Mouse (Mus musculus): ENCODE data around the gene Mapk12. TPM values are rescaled to one million over a fixed set of nuclear protein-coding genes. Genes with fewer than 3 reads are reported as not detected.

Gene Mapk12
- polyA plus RNA-seq, 1 experiment: 3.7 TPM

- 55% methylated on average over 17 of the region's 17 CpGs for WGBS
- DNase-seq (ENCODE audit: low read depth, low spot score): no peak
These were observed 31.9 kb upstream of the Mapk12 start for GRCm38 (mm10) chr15:89172276-89172935.

GRCm38 (mm10) chr15:89171526-89172051 lies 31.1 kb upstream of the Mapk12 start:
- no peak for DNase-seq (ENCODE audit: low read depth, low spot score)
- 89% methylated on average over 5 of the region's 5 CpGs for WGBS

- 18% methylated on average over 3 of the region's 3 CpGs for WGBS
- DNase-seq (ENCODE audit: low read depth, low spot score): no peak
These were observed 29.6 kb upstream of the Mapk12 start for GRCm38 (mm10) chr15:89170102-89170501.

GRCm38 (mm10) chr15:89169431-89169830 lies 28.9 kb upstream of the Mapk12 start:
- 27% methylated on average over 10 of the region's 10 CpGs for WGBS
- DNase-seq (ENCODE audit: low read depth, low spot score): no peak

- WGBS: 63% methylated on average over 10 of the region's 10 CpGs
- DNase-seq (ENCODE audit: low read depth, low spot score): no peak
These were observed 28.4 kb upstream of the Mapk12 start for GRCm38 (mm10) chr15:89168922-89169321.

GRCm38 (mm10) chr15:89165478-89165877 lies 25.0 kb upstream of the Mapk12 start:
- no peak for DNase-seq (ENCODE audit: low read depth, low spot score)
- WGBS: 93% methylated on average over 12 of the region's 12 CpGs

- DNase-seq (ENCODE audit: low read depth, low spot score): no peak
- 51% methylated on average over 9 of the region's 9 CpGs for WGBS
These were observed 20.9 kb upstream of the Mapk12 start for GRCm38 (mm10) chr15:89161397-89161796.

- WGBS: 93% methylated on average over 16 of the region's 16 CpGs
- DNase-seq (ENCODE audit: low read depth, low spot score): no peak
These were observed 18.0 kb upstream of the Mapk12 start for GRCm38 (mm10) chr15:89158516-89158915.

- no peak for DNase-seq (ENCODE audit: low read depth, low spot score)
- WGBS: 63% methylated on average over 7 of the region's 7 CpGs
These were observed 17.5 kb upstream of the Mapk12 start for GRCm38 (mm10) chr15:89157954-89158353.

GRCm38 (mm10) chr15:89152312-89152711 lies 11.8 kb upstream of the Mapk12 start:
- no peak for DNase-seq (ENCODE audit: low read depth, low spot score)

GRCm38 (mm10) chr15:89150041-89150390 lies 9.5 kb upstream of the Mapk12 start:
- DNase-seq (ENCODE audit: low read depth, low spot score): no peak
- 6% methylated on average over 13 of the region's 13 CpGs for WGBS

- 1% methylated on average over 60 of the region's 61 CpGs for WGBS
- DNase-seq (ENCODE audit: low read depth, low spot score): no peak
These were observed 9.0 kb upstream of the Mapk12 start, which contains the start of gene Mapk11 for GRCm38 (mm10) chr15:89149271-89150040. Gene Mapk11 (minus strand): TSS chr15:89149628.

GRCm38 (mm10) chr15:89148496-89149270 lies 8.2 kb upstream of the Mapk12 start:
- 12% methylated on average over 25 of the region's 25 CpGs for WGBS
- no peak for DNase-seq (ENCODE audit: low read depth, low spot score)

GRCm38 (mm10) chr15:89147895-89148294 lies 7.4 kb upstream of the Mapk12 start:
- 62% methylated on average over 4 of the region's 4 CpGs for WGBS
- DNase-seq (ENCODE audit: low read depth, low spot score): no peak

GRCm38 (mm10) chr15:89147456-89147855 lies 7.0 kb upstream of the Mapk12 start:
- no peak for DNase-seq (ENCODE audit: low read depth, low spot score)
- WGBS: 24% methylated on average over 10 of the region's 10 CpGs

- DNase-seq (ENCODE audit: low read depth, low spot score): no peak
- 2% methylated on average over 16 of the region's 16 CpGs for WGBS
These were observed 6.5 kb upstream of the Mapk12 start for GRCm38 (mm10) chr15:89147024-89147423.

GRCm38 (mm10) chr15:89146537-89146936 lies 6.0 kb upstream of the Mapk12 start:
- DNase-seq (ENCODE audit: low read depth, low spot score): no peak
- 3% methylated on average over 27 of the region's 27 CpGs for WGBS

GRCm38 (mm10) chr15:89145813-89146350 lies 5.4 kb upstream of the Mapk12 start:
- DNase-seq (ENCODE audit: low read depth, low spot score): no peak
- WGBS: 68% methylated on average over 24 of the region's 24 CpGs

GRCm38 (mm10) chr15:89144965-89145364 lies 4.5 kb upstream of the Mapk12 start:
- DNase-seq (ENCODE audit: low read depth, low spot score): no peak
- 68% methylated on average over 11 of the region's 11 CpGs for WGBS

GRCm38 (mm10) chr15:89143134-89143533 lies 2.6 kb upstream of the Mapk12 start:
- WGBS: 75% methylated on average over 2 of the region's 2 CpGs
- no peak for DNase-seq (ENCODE audit: low read depth, low spot score)

Data from large intestine, adult 2 months (tissue).